Mouse (Mus musculus) limb, embryonic 13.5 days (tissue): ENCODE measurements around the gene Cmc2. TPM values are rescaled to one million over a fixed set of nuclear protein-coding genes. Genes with fewer than 3 reads are reported as not detected.

Source experiments
- ATAC-seq: fragments of 200-750 bp; cut with Nextera tagmentation; 2 replicates; pipeline ENCODE4 v1.8.0; 2017; ENCODE audit warnings: low read depth, moderate number of reproducible peaks, moderate TSS enrichment; ENCODE audit not compliant: low FRiP score
- H3K27ac ChIP-seq: fragments of 300-500 bp; sonication (generic); 2 replicates; pipeline ENCODE4 v1.5.1; 2015; ENCODE audit warnings: inconsistent platforms, mild to moderate bottlenecking, moderate library complexity
- H3K27me3 ChIP-seq: fragments of 300-500 bp; sonication (generic); 2 replicates; pipeline ENCODE4 v1.6.1; 2015; ENCODE audit warnings: mild to moderate bottlenecking, inconsistent platforms
- H3K36me3 ChIP-seq: fragments of 300-500 bp; sonication (generic); 2 replicates; pipeline ENCODE4 v1.6.1; 2015; ENCODE audit warnings: inconsistent platforms, mild to moderate bottlenecking, moderate library complexity
- H3K4me1 ChIP-seq: fragments of 300-500 bp; sonication (generic); 2 replicates; pipeline ENCODE4 v1.6.1; 2015; ENCODE audit warnings: inconsistent platforms
- H3K4me2 ChIP-seq: fragments of 300-500 bp; sonication (generic); replicated peaks from 2 replicates; pipeline ENCODE4 v1.6.1; 2015; ENCODE audit warnings: inconsistent platforms, mild to moderate bottlenecking, moderate library complexity
- H3K4me3 ChIP-seq: fragments of 300-500 bp; sonication (generic); 2 replicates; pipeline ENCODE4 v1.5.1; 2015; ENCODE audit warnings: moderate library complexity, mild to moderate bottlenecking, inconsistent platforms
- H3K9ac ChIP-seq: fragments of 300-500 bp; sonication (generic); 2 replicates; pipeline ENCODE4 v1.6.1; 2015; ENCODE audit warnings: mild to moderate bottlenecking, inconsistent platforms
- H3K9me3 ChIP-seq: fragments of 300-500 bp; sonication (generic); 2 replicates; pipeline ENCODE4 v1.6.1; 2016; ENCODE audit warnings: inconsistent platforms
- WGBS: fragments of 180-500 bp; shearing (Covaris S2); methylation state at CpG from one replicate; pipeline ENCODE4 v1.1.7; 2015; 5-methylcytosine and 5-hydroxymethylcytosine counted together
- polyA plus RNA-seq: library from polyadenylated mRNA; unstranded; fragments of >200 nt; fragmentation: Nextera tagmentation; extraction: Ambion mirVana; gene quantifications from 2 replicates; pipeline ENCODE4 v1.2.1, GENCODE M21; 2015

The Cmc2 gene
- polyA plus RNA-seq, 1 experiment from 2014 or later = 75.4 TPM

- no peak overlapping the region for H3K4me3 ChIP-seq
- peaks cover 3% of the 10 kb centered on the region; the same call in 1 of the 2 replicates for H3K9me3 ChIP-seq
- H3K27me3 ChIP-seq = no peaks in the 10 kb centered on the region
- ATAC-seq = no peak
- 98% methylated on average over 4 of the region's 4 CpGs for WGBS
- H3K27ac ChIP-seq = no peak overlapping the region
- peaks cover 36% of the 10 kb centered on the region for H3K36me3 ChIP-seq
- H3K4me1 ChIP-seq = no peaks in the 10 kb centered on the region
- no peak overlapping the region for H3K9ac ChIP-seq
- H3K4me2 ChIP-seq = no peak overlapping the region
Measured at GRCm38 (mm10) chr8:116904736-116905135, 16.5 kb downstream of the Cmc2 start.

GRCm38 (mm10) chr8:116895521-116895920 lies 25.7 kb downstream of the Cmc2 start:
- Histone ChIP-seq H3K36me3 (peaks cover 19% of the 10 kb centered on the region), H3K27ac (no peak overlapping the region), H3K4me2 (no peak overlapping the region), H3K4me1 (no peaks in the 10 kb centered on the region), H3K27me3 (no peaks in the 10 kb centered on the region), H3K4me3 (no peak overlapping the region), H3K9me3 (peaks cover 4% of the 10 kb centered on the region), H3K9ac (no peak overlapping the region)
- 93% methylated on average over 6 of the region's 6 CpGs for WGBS
- ATAC-seq = no peak

DNA sequence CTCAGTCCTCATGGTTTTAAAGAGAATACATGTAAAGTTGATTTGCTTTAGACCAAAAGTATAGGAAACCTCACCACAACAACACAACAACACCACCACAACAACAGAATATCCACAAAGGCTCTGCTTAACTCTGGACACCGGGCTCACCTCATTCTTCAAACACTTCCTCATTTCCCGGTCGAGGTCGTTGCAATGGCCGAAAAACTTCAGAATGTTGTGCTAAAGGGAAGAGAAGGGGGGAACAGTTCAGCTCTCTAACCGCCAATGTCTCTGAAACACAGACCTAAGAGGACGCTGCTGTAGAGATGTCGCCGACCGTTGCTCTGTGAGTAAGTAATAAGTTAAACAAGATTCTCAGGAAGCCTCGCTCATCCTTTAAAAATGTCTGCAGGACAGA lies 27.3 kb downstream of the Cmc2 start:
- Histone ChIP-seq H3K4me1 (no peaks in the 10 kb centered on the region), H3K4me2 (no peak overlapping the region), H3K4me3 (no peak overlapping the region), H3K36me3 (peaks cover 28% of the 10 kb centered on the region), H3K9ac (no peak overlapping the region), H3K9me3 (peaks cover 4% of the 10 kb centered on the region), H3K27ac (no peak overlapping the region), H3K27me3 (no peaks in the 10 kb centered on the region)
- no peak for ATAC-seq
- 93% methylated on average over 11 of the region's 11 CpGs for WGBS

DNA sequence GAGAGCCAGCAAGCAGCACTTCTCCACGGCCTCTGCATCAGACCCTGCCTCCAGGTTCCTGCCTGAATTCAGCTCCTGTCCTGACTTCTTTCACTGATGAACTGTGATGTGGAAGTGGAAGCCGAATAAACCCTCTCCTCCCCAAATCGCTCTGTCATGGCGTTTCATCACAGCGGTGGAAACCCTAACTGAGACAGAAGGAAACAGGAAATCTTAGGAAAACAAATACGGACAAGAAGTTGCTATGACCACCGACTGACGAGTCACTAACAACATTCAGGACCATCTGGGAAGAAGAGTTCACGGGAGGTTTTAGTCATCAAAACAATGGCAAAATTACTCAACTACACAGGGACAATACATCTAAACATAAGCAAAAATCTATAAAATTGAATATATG lies 28.6 kb downstream of the Cmc2 start:
- H3K36me3 ChIP-seq = peaks cover 36% of the 10 kb centered on the region
- H3K27ac ChIP-seq = no peak overlapping the region
- no peak overlapping the region for H3K4me2 ChIP-seq
- WGBS = 75% methylated on average over 9 of the region's 9 CpGs
- no peaks in the 10 kb centered on the region for H3K27me3 ChIP-seq
- peaks cover 4% of the 10 kb centered on the region for H3K9me3 ChIP-seq
- no peak for ATAC-seq
- no peak overlapping the region for H3K4me3 ChIP-seq
- no peaks in the 10 kb centered on the region for H3K4me1 ChIP-seq
- no peak overlapping the region for H3K9ac ChIP-seq

DNA sequence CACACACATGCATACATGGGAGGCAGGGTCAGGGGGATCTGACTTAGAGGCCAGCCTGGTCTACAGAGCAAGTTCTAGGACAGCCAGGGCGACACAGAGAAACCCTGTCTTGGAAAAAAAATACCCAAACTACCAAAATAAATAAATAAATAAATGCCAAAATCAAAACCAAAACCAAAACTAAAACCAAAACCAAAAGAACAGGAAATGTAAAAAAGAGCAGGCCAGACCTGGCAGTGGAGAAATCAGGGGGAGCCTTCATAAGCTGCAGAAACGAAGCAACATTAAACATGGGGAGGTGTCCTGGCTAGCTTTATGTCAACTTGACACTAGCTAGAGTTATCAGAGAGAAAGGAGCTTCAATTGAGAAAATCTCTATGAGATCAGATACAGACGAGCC lies 29.1 kb downstream of the Cmc2 start:
- Histone ChIP-seq H3K4me2 (no peak overlapping the region), H3K9ac (no peak overlapping the region), H3K27ac (no peak overlapping the region), H3K27me3 (no peaks in the 10 kb centered on the region), H3K4me3 (no peak overlapping the region), H3K4me1 (no peaks in the 10 kb centered on the region), H3K9me3 (peaks cover 4% of the 10 kb centered on the region), H3K36me3 (peaks cover 39% of the 10 kb centered on the region)
- ATAC-seq = no peak
- WGBS = 85% methylated on average over 3 of the region's 3 CpGs

- Histone ChIP-seq H3K9ac (no peak overlapping the region), H3K4me1 (no peaks in the 10 kb centered on the region), H3K4me3 (no peak overlapping the region), H3K27me3 (no peaks in the 10 kb centered on the region), H3K9me3 (peaks cover 4% of the 10 kb centered on the region), H3K36me3 (peaks cover 45% of the 10 kb centered on the region), H3K27ac (no peak overlapping the region), H3K4me2 (no peak overlapping the region)
- ATAC-seq = no peak
- 92% methylated on average over 5 of the region's 5 CpGs for WGBS
Measured at GRCm38 (mm10) chr8:116891446-116891845, 29.8 kb downstream of the Cmc2 start.

DNA sequence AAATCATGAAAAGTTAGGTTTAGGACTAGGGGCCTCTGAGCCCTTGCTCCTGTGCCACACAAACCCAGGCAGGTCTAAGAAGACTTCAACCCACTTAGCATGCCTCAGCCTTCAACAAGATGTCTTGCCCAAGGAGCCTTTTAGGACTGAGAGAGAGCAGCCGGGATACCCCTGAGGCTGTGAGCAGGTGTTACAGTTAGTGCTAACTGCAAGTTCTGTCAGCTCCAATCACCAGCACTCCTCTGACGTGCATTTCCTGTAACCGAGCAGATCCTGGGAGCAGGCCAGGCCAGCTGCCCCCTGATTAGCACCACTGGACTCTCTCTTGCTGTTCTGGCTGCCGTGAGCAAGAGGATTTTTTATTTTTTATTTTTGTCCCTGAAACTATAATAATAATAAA lies 33.4 kb downstream of the Cmc2 start:
- WGBS = 50% methylated on average over 4 of the region's 4 CpGs
- ATAC-seq = no peak
- no peaks in the 10 kb centered on the region for H3K4me1 ChIP-seq
- H3K27ac ChIP-seq = no peak overlapping the region
- 0 out of 2 replicates have a peak, but pooled peaks cover 4% of the 10 kb centered on the region for H3K9me3 ChIP-seq
- no peaks in the 10 kb centered on the region for H3K27me3 ChIP-seq
- peaks cover 41% of the 10 kb centered on the region for H3K36me3 ChIP-seq
- no peak overlapping the region for H3K9ac ChIP-seq
- no peak overlapping the region for H3K4me3 ChIP-seq
- no peak overlapping the region for H3K4me2 ChIP-seq

- H3K4me1 ChIP-seq = no peaks in the 10 kb centered on the region
- H3K27ac ChIP-seq = no peak overlapping the region
- H3K9me3 ChIP-seq = 0 out of 2 replicates have a peak, but pooled peaks cover 4% of the 10 kb centered on the region
- H3K9ac ChIP-seq = no peak overlapping the region
- H3K36me3 ChIP-seq = peaks cover 5% of the 10 kb centered on the region
- ATAC-seq = no peak
- no peak overlapping the region for H3K4me3 ChIP-seq
- H3K27me3 ChIP-seq = no peaks in the 10 kb centered on the region
- WGBS = 91% methylated on average over 8 of the region's 8 CpGs
- no peak overlapping the region for H3K4me2 ChIP-seq
Measured at GRCm38 (mm10) chr8:116881396-116881795, 39.9 kb downstream of the Cmc2 start.

GRCm38 (mm10) chr8:116875798-116876450 lies 45.3 kb downstream of the Cmc2 start:
- no peak for ATAC-seq
- H3K9ac ChIP-seq = no peak overlapping the region
- H3K4me1 ChIP-seq = 0 out of 2 replicates have a peak, but pooled peaks cover 3% of the 10 kb centered on the region
- 82% methylated on average over 17 of the region's 17 CpGs for WGBS
- H3K4me2 ChIP-seq = no peak overlapping the region
- no peaks in the 10 kb centered on the region for H3K9me3 ChIP-seq
- H3K4me3 ChIP-seq = no peak overlapping the region
- no peak overlapping the region for H3K27ac ChIP-seq
- no peaks in the 10 kb centered on the region for H3K36me3 ChIP-seq
- no peaks in the 10 kb centered on the region for H3K27me3 ChIP-seq

- H3K36me3 ChIP-seq = no peaks in the 10 kb centered on the region
- no peak overlapping the region for H3K4me2 ChIP-seq
- no peak for ATAC-seq
- H3K4me3 ChIP-seq = no peak overlapping the region
- no peak overlapping the region for H3K27ac ChIP-seq
- H3K9ac ChIP-seq = no peak overlapping the region
- H3K4me1 ChIP-seq = 0 out of 2 replicates have a peak, but pooled peaks cover 3% of the 10 kb centered on the region
- 66% methylated on average over 8 of the region's 8 CpGs for WGBS
- no peaks in the 10 kb centered on the region for H3K9me3 ChIP-seq
- no peaks in the 10 kb centered on the region for H3K27me3 ChIP-seq
Measured at GRCm38 (mm10) chr8:116873986-116874385, 47.3 kb downstream of the Cmc2 start.

GRCm38 (mm10) chr8:116873586-116873985 lies 47.7 kb downstream of the Cmc2 start:
- Histone ChIP-seq H3K4me2 (no peak overlapping the region), H3K27me3 (no peaks in the 10 kb centered on the region), H3K4me1 (0 out of 2 replicates have a peak, but pooled peaks cover 3% of the 10 kb centered on the region), H3K27ac (no peak overlapping the region), H3K9me3 (no peaks in the 10 kb centered on the region), H3K4me3 (no peak overlapping the region), H3K9ac (no peak overlapping the region), H3K36me3 (no peaks in the 10 kb centered on the region)
- no peak for ATAC-seq
- WGBS = 69% methylated on average over 11 of the region's 11 CpGs

DNA sequence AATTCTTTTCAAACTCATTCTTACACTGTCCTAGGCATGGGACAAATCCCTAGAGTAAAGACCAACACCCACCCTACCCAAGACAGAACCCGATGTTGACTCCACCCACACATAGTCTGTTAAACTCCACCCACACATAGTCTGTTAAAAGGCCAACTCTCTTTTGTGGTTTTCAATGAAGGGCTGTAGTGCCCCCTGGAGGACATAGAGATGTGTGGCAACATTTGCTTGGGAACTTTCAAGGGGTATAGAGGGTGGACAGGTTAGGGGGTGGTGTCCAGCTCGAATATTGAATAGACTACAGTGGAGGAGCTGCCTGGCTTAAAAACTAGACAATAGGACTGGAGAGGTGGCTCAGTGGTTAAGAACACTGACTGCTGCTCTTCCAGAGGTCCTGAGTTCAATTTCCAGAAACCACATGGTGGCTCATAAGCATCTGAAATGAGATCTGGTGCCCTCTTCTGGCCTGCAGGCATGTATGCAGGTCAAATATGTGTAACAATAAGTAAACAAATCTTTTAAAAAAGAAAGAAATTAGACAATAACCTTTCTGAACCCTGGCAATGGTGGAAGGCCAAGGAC lies 48.4 kb downstream of the Cmc2 start:
- Histone ChIP-seq H3K27ac (no peak overlapping the region), H3K4me3 (no peak overlapping the region), H3K27me3 (no peaks in the 10 kb centered on the region), H3K9me3 (no peaks in the 10 kb centered on the region), H3K36me3 (no peaks in the 10 kb centered on the region), H3K9ac (no peak overlapping the region), H3K4me2 (no peak overlapping the region), H3K4me1 (0 out of 2 replicates have a peak, but pooled peaks cover 3% of the 10 kb centered on the region)
- WGBS = 67% methylated on average over 2 of the region's 2 CpGs
- no peak for ATAC-seq

DNA sequence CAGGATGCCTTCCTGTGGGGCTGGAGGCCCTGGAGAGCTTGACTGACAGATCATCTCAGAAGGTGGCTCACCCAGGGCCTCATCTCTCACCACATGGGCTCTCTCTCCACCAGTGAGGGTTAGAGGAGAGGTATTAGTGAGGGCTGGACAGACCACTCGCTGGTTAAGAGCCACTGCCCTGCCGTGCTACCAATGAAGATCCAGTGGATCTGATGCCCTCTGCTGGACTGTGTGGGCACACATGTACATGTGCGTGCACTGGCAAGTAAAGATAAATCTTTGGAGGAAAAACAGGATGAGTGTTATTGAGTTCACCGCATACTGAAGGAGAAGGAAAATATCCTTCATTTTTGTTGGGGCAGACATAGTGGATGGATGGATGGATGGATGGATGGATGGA lies 52.6 kb downstream of the Cmc2 start:
- ATAC-seq = peak; percentile 80; the same call in 1 of the 2 replicates

More for the DNA sequence above, 52.6 kb downstream of the Cmc2 start:
- no peaks in the 10 kb centered on the region for H3K36me3 ChIP-seq
- peaks cover 3% of the 10 kb centered on the region; the same call in 1 of the 2 replicates for H3K4me1 ChIP-seq
- H3K27ac ChIP-seq = no peak overlapping the region
- H3K4me2 ChIP-seq = no peak overlapping the region
- no peaks in the 10 kb centered on the region for H3K9me3 ChIP-seq
- 48% methylated on average over 4 of the region's 4 CpGs for WGBS
- peaks cover 13% of the 10 kb centered on the region for H3K27me3 ChIP-seq
- no peak overlapping the region for H3K9ac ChIP-seq
- no peak overlapping the region for H3K4me3 ChIP-seq
